Mouse (Mus musculus) large intestine, adult 2 months (tissue): ENCODE measurements at regions not wholly inside any gene's neighbourhood (a gene's known extent, or its start where the extent isn't known, plus 50 kb on each side); places are given as distances from the start of the nearest gene placed in this dataset.

ENCODE experiments used
- DNase-seq: peaks from one replicate; pipeline ENCODE4 v3.0.0-alpha.2; 2012; ENCODE audit warnings: low read depth, low spot score
- WGBS: fragments of 180-500 bp; shearing (Covaris S2); methylation state at CpG from one replicate; pipeline ENCODE4 v1.1.7; 2018; 5-methylcytosine and 5-hydroxymethylcytosine counted together

DNA sequence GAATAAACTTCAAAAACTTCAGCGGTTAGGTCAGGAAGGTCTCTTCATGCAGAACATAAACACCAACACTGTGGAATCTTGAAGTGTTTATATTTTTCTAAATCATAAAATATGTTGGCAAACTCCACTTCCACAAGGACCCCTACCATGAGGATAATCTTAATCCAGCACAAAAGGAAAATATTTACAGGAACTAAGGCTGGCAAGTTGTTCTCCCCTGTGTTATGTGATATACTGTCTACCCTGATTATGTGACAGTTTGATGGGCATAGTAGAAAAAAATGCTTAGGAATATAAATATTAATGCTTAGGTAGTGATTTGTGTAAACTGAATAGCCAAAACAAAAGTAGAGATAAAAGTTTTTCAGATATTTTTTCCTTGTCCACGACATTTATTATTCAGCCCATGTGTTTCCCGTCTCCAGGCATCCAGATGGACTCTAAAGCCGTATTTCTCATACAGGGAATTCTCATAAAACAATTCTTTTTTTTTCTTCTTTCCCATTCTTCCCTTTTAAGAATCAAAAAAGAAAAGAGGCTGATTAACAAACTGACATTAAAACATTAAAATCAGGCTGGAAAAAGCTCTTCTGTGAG is 311.2 kb upstream of the Cdh11 start:
- WGBS, result 68% methylated on average over 4 of the region's 4 CpGs
- DNase-seq, result no peak

DNA sequence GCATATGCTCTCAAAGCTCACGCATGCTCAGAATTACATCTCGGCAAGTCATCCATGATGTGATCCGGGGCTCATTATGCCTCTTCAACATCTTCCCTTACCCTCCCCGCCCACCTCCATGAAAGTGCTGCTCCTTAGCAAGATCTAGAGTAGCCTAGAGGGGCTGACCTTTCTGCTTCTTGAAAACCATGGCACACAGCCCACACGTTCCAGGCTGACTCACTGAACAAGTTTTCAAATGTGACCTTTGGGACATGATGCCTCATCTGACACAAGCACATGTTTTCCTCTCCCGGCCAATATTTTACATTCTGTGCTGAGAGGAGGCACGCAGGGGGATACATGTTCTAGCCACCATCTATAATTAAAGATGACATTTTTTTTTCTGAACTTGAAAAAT is 340.1 kb upstream of the Cdh11 start:
- no peak for DNase-seq
- 71% methylated on average over 7 of the region's 7 CpGs for WGBS

DNA sequence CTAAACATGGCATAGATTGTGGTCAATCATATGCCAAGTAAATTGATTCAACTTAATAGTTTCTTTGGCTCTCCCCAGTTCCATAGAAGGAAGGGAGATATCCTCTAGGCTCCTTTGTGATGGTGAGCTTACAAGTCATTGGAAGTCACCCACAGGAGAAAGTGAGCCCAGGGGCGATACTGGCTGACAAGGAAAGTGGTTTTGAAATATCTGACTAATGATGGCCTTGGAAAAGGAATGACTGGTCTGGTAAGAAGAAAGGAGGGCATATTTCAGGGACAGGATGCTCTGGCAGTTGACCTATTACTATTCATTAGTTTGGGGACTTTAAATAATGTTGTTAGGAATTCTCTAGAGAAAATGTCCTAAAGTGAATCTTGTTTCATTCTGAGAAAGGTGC is 352.7 kb upstream of the Cdh11 start:
- no peak for DNase-seq
- 79% methylated on average over 1 of the region's 1 CpGs for WGBS

DNA sequence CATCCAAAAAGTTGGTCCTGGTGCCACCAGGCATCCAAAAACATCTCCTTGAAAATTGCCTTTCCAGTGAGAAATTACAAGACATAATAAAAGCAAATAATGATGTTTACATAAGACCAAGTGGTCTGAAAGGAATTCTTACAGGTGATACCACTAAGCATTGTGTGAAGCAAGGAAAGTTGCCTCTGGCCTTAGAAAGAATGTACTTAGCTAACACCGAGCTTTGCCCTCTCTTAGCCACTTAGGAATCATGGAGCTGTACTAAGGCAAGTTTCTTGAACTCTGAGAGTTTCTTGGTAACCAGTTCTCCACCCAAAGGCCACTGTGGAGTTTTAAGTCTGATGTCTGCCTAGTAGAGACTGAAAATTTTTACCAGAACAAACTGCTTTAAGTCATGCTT is 359.4 kb upstream of the Cdh11 start:
- WGBS, result 45% methylated on average over 1 of the region's 1 CpGs
- no peak for DNase-seq

DNA sequence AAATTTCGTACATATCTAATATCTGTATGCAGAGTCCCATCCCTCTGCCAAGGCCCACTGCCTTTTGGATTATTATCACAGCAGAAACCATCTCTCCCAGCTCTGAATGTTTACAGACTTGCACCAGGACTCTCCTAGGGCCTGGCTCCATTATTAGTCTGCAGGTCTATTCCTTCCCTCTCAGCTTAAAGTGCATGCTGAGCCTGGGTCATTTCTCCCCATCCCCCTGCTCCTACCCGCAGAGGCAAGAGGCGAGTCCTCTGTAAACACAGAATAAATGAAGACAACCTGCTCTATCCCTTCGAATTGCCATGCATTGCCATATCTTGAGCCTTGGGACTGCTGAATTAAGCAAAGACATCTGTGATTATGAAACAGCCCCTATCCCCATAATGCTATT is 362.6 kb upstream of the Cdh11 start:
- no peak for DNase-seq
- 46% methylated on average over 4 of the region's 4 CpGs for WGBS

DNA sequence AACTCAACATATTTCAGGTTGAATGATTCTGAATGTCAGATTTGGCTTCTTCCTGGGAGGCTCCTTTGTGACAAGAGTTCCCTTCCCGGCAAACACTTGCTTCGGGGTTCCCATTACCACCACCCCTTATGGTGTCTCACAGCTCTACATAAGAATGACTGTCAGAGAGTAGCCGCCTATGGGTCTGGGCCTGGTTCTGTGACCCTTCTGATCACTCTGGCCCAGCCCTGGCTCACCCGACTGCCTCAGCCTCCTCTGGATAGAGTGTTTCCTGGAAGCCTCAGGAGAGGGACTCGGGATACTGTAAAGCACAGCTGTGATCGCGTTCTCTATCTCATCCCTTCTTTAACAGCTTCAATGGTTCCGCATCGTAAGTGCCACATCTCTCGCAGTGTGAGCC is 363.0 kb upstream of the Cdh11 start:
- no peak for DNase-seq
- 83% methylated on average over 10 of the region's 10 CpGs for WGBS

DNA sequence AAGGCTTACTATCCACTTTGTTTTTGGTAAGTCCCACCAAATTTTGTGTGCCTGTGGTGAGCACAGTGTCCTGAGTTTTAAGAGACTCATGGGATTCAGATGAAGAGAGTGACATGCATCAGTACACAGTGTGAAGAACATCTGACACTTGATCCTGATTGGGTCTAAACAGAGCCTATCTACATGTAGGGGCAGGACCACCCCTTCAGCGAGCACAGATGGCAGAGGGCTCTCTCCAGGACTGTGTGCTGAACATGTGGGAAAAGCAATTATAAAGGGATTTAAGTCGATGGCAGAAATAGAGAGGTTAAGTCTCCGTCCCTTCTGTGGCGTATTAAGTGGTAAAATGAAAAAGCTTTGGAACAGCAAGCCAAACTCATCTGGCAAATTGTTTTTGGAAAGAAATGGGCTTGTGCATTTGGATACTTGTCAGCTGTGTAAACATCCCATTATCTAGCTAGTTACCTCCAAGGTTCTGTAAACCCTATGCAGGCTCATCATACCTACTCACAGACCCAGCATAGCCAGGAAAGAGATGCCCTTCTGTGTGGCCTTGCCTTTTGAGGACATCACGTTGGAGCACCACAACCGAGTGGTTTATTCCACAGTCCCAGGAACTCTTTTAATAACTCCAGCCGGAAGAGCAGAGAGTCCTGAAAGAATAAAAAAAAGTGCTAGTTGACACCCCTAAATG is 381.3 kb upstream of the Cdh11 start:
- no peak for DNase-seq
- WGBS, result 77% methylated on average over 7 of the region's 7 CpGs

DNA sequence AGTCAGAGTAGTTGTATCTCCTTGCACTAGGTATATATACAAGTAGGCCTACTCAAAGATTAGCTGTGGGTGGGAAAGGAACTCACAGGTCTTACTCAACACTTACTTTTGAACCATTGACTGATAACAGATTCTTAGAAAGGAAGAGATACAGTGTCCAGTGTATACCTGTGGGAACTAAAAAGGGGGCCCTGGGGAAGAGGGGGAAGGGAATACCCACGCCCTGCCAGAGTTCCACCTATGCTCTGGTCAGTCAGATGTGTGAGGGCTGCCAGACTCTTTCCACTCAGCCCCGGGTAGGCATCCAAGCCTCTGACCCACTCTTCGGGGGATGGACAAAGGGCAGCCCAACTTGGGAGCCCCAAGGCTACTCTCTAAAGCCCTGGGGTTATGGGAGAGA is 387.9 kb upstream of the Cdh11 start:
- DNase-seq, result no peak
- WGBS, result 79% methylated on average over 3 of the region's 3 CpGs

DNA sequence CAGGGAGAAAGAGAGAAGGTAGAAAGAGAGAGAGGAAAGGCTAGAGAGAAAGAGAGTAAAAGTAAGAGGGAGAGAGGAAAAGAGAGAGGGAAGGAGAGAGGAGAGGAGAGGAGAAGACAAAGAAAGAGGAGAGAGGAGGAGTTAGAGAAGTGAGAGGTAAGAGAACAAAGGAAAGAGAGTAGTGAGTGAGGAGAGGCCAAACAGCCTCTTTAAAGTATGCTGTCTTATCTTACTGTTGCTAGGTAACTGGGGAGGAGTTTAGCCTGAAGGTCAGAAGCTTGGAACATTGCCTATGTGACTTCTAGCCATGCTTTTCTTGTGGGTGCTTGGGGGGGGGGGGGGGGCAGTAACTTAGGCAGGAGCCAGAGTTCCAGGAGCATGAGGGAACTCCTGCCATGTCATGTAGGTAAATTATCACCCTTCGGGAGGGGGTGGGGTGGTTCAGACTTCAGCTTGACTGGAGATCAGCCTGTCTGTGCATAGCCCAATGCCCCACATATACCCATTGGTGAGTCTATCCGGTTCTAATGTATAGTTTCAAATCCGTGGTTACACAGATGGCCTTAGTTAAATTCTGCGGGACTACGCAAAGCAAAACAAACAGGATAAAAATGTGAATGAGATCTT is 388.5 kb upstream of the Cdh11 start:
- no peak for DNase-seq
- 36% methylated on average over 5 of the region's 5 CpGs for WGBS

DNA sequence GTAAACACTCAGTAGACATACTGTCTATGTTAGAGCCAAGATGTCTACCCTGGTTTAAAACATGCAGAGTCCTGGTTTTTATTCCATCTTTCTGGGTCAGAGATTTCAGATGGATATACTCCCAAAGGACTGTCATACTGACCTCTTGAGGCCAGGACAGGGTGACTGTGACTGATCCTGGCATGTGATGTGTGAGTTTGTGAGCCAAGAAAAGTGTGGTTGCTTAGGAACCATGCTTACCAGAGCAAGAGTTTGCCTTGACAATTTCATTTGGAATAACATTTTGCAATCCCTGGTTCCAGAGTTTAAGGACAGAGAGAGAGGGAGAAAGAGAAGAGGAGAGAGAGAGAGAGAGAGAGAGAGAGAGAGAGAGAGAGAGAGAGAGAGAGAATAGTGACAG is 395.2 kb upstream of the Cdh11 start:
- no peak for DNase-seq

DNA sequence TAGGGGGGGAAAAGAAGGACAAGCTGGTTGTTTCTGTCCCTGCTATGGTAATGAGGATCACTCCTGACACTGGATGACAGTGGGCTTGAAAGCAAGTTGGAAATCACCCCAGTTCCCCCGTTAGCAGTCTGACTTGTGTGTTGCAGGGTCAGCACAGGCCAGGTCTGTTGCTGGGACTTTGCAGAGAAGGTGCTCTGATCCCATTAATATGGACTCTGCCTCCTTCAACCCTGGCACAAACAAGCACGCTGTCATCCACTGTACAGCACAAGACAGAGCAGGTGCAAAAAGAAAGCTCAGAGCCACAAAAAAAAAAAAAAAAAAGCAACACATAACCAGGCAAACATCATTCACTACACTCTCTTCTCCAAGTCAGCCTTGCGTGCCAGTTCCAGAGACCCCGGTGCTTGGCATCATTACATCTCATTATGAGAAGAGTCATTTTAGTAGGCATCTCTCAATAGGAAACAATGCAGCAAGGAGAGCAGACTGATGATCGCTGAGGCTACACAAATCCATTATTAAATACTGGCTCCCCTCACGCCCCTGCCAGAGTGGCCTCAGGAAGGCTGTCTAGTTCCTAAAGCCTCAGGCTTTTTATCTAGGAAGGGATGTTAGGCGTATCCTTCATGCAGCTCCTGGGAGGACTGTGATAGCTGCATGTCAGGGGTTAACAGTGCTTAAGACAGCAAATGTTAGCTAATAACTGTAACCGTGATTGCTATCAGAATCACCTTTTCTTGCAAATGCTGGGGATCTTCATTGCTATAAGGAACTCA is 403.5 kb upstream of the Cdh11 start:
- no peak for DNase-seq
- 82% methylated on average over 8 of the region's 8 CpGs for WGBS

DNA sequence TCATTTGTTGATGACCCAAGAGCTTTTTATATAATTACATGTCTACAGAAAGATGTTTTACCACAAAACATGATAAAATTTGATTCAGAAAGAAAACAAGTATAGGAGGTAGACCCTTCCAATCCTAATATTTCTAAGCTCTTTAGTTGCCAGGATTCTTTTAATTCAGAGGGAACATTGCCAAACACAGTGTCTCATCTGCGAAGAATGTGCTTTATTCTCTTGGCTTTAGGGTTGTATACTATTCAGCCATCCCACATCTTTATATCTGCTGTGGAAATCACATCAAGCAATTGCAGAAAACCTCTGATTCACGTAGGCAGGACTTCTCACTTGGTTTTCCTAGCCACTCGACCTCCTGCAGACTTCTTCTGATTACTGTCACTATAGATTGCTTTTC is 412.8 kb upstream of the Cdh11 start:
- WGBS, result 62% methylated on average over 3 of the region's 3 CpGs

DNA sequence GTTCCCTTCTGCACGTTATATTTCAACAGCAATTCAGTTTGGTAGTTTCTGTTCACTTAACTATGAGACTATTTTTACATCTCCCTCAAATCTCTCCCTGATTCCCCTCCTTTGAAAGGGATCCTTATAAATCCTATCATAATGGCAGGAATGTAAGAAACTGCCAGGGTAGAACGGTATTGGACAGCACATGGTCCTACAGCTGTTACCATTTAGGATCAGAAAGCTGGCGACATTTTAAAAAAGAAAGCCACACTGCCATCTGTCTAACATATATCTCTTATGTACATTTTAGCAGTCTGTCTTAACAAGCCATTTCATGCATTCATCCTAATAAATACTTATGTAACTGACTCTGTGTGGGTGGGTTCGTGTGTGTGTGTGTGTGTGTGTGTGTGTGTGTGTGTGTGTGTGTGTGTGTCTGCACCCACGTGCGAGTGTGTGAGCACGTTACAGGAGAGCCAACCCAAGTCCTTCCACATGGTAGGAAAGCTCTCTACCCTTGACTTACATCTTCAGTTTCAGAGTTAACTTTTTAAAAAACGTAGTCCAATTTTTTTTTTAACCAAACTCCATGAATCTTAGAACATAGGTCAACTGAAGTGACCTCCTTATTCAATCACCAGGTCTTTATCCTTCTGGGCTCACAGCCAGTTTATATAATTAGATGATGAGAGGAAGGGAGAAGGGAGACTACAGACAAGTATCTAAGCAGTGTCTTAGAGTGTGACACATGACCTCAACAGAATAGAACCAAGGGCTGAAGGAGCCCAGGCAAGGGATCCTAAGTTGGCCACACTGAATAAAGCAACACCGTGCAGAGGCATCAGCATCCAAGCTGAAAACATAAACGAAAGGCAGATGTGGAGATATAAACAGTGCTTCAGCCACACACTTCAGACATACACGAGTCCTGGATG is 414.5 kb upstream of the Cdh11 start:
- 65% methylated on average over 11 of the region's 11 CpGs for WGBS

More for the DNA sequence above, 412.8 kb upstream of the Cdh11 start:
- no peak for DNase-seq

DNA sequence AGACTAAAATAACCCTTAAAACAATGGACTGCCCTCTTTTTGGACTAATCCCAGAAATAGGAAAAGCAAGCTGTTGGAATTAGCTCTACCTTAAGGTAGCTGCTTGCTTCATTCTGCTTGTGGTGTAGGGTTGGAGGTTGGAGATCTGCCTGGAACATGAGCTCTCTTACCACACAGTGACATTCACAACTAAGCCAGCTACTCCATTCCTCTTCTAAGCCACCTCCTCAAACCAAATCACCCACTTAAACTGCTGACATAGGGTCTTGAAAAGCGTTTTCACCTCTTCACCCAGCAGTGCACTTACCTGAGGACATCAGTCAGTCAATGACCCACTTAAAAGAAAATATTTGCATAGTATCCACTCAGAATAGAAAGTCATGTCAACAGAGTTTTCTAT is 418.3 kb upstream of the Cdh11 start:
- DNase-seq, result no peak
- 30% methylated on average over 1 of the region's 1 CpGs for WGBS

More for the DNA sequence above, 414.5 kb upstream of the Cdh11 start:
- no peak for DNase-seq

DNA sequence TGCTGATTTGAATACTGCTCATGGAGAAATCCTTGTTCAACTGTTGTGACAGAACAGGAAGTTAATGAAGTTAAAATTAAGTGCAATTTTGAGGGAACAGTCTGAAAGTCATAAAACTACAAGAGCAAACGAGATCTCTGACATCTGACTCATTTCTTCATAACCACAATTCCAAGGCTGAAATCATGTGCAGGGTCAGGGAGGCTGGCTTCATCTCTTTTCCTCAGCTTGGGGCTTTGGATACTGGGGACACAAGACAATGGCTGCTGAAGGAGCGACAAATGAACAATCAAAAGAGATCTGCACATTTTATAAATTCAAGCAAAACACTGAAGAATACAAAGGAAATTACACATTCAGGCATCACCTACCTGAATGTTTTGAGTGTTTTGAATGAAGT is 429.2 kb upstream of the Cdh11 start:
- WGBS, result 49% methylated on average over 2 of the region's 2 CpGs
- DNase-seq, result no peak

DNA sequence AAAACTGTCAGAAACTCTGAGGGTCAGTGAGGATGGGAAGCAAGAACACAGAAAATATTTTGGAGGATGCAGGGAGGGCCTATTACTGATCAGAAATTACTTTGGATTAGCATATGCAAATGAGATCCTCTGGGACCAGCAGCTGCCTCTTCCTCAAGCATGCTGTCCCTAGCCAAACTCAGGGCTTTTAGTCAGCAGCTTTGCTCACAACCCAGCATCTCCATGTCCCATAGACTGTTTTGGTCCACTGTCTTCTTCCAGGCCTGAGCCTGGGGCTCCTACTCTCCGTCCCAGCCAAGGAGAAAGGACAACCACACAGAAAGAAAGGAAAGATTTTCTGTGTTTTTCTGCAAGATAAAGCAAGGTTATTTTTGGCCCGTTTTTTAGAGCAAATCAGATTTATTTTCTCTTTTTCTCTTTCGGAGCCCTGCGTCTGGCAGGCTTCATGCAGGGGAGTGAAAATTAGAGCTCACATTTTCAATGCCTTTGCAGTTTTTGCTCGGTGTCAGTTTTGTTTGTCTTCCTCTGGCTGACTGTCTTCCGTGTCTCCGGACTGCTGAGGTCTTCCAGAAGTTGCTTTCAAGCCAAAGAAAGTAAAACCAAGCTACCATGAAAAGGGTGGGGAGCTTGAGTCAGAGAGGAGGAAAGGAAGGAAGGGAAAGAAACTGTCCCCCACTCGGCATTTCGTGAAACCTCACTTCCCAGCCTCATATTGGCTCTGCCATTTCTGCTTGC is 445.5 kb upstream of the Cdh11 start:
- 60% methylated on average over 9 of the region's 9 CpGs for WGBS
- DNase-seq, result no peak

DNA sequence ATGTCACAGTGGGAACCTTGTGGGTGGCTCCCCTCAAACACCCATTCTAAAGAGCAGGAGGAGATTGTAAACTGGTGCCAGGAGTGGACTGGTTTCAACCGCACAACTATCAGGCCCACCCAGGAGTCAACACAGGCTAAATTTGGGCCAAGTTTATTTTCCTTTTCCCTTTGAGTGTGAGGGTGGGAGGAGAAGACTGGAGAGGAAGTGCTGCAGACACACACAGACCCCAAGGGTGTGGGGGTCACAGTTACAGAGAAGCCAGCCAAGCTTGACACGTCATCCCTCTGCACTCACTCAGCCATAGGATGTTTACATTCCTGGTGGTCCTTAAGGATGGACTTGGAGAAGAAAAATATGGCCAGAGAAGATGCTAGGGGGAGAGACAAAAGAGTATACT is 448.9 kb upstream of the Cdh11 start:
- 53% methylated on average over 2 of the region's 2 CpGs for WGBS
- DNase-seq, result no peak

DNA sequence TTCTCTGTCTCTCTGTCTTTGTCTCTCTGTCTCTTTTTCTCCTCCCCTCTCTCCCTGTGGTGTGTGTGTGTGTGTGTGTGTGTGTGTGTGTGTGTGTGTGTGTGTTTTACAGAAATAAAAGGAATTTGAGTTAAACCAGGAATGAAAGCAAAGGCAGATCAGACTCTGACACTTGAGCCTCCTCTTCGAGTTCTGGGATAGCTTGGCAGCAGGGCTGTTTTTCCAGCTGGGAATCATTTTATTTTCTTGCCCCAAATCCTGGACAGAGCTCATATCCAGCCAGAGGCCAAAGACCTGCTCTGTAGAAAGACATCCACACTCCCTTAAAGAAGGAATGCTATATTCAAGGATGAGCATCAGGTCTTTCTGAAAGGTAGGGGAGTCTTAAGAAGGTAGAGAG is 450.2 kb upstream of the Cdh11 start:
- DNase-seq, result no peak
- 35% methylated on average over 1 of the region's 1 CpGs for WGBS

DNA sequence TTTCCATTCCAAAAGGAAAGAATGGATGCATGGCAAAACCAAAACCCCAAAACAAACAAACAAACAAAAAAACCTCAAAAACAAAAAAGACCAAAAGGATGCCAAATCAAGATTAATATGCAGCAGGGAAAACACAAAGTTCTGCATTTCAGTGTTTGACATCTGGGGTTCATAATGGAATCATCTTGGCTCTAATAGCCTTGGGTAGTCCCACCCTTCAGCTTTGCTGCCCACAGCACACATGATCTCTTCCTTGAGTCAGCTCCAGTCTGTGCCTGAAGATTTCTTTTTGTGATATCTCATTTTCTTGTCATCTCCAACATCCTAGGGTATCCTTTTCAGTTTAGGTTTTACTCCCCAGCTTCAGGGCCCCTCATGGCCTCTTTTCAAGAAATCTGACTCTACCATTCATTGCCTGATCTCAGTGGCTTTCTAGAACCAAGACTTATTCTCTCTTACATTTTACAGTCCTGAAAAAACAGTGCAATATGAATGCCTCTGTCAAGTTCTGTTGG is 453.1 kb upstream of the Cdh11 start:
- DNase-seq, result no peak
